Mouse (Mus musculus) forebrain, embryonic 12.5 days (tissue): ENCODE measurements around the gene Mov10l1. TPM values are rescaled to one million over a fixed set of nuclear protein-coding genes. Genes with fewer than 3 reads are reported as not detected.

Source experiments
- polyA plus RNA-seq: library from polyadenylated mRNA; unstranded; fragments of >200 nt; fragmentation: Nextera tagmentation; extraction: Ambion mirVana; gene quantifications from 2 replicates; pipeline ENCODE4 v1.2.1, GENCODE M21; 2016

Gene Mov10l1
- polyA plus RNA-seq, 1 experiment from 2014 or later: not detected

Other genes with a start within 250 kb of the Mov10l1 start
- 30.0 and 31.8 TPM in 2 replicates for gene Brd1, start 248.7 kb upstream of the Mov10l1 start, polyA plus RNA-seq
- gene Zbed4, start 231.2 kb upstream of the Mov10l1 start, polyA plus RNA-seq: 43.6 and 47.1 TPM in 2 replicates
- 8.3 and 8.9 TPM in 2 replicates for gene Alg12, start 163.6 kb upstream of the Mov10l1 start, polyA plus RNA-seq
- gene Creld2, start 163.3 kb upstream of the Mov10l1 start, polyA plus RNA-seq: 63.1 and 64.3 TPM in 2 replicates
- 46.0 and 49.4 TPM in 2 replicates for gene Pim3, start 120.7 kb upstream of the Mov10l1 start, polyA plus RNA-seq
- gene Ttll8, start 28.5 kb upstream of the Mov10l1 start, polyA plus RNA-seq: 0.14 and 0.17 TPM in 2 replicates
- gene Mlc1, start 3.9 kb upstream of the Mov10l1 start, polyA plus RNA-seq: 15.5 and 16.3 TPM in 2 replicates
- gene Panx2, start 76.8 kb downstream of the Mov10l1 start, polyA plus RNA-seq: 1.3 and 1.8 TPM in 2 replicates
- gene Trabd, start 92.2 kb downstream of the Mov10l1 start, polyA plus RNA-seq: 46.3 and 48.8 TPM in 2 replicates
- 23.1 and 24.4 TPM in 2 replicates for gene Selenoo, start 106.2 kb downstream of the Mov10l1 start, polyA plus RNA-seq
- gene Tubgcp6, start 140.2 kb downstream of the Mov10l1 start, polyA plus RNA-seq: 27.4 and 27.7 TPM in 2 replicates
- gene Hdac10, start 145.8 kb downstream of the Mov10l1 start, polyA plus RNA-seq: 20.5 TPM in 2 replicates
- gene Mapk12, start 157.8 kb downstream of the Mov10l1 start, polyA plus RNA-seq: 14.2 and 16.7 TPM in 2 replicates
- 46.9 and 47.4 TPM in 2 replicates for gene Mapk11, start 166.7 kb downstream of the Mov10l1 start, polyA plus RNA-seq
- gene Plxnb2, start 197.9 kb downstream of the Mov10l1 start, polyA plus RNA-seq: 174 and 182 TPM in 2 replicates
- 38.8 and 44.0 TPM in 2 replicates for gene Dennd6b, start 213.6 kb downstream of the Mov10l1 start, polyA plus RNA-seq
- gene Ppp6r2, start 228.6 kb downstream of the Mov10l1 start, polyA plus RNA-seq: 47.1 and 57.2 TPM in 2 replicates